ENCODE assay signal across 9 mouse cellular contexts in genomic region chrX:136238118-136238517, GRCm38 (mm10). TPM values are rescaled to one million over a fixed set of nuclear protein-coding genes. Genes with fewer than 3 reads are reported as not detected.
DNase-seq lines count a peak whose midpoint lies in the region; ATAC-seq lines count a peak whose summit lies in the region.
"Had no signal": no experiment of that assay in that cellular context is flagged by ENCODE, and none has a peak within 500 bp of the region (broad histone marks: within the 10 kb centered on the region; RNA-seq: fewer than 3 reads in every experiment).

No protein-coding gene starts in this region.

- H3K27me3 ChIP-seq in heart, embryonic 10.5 days (ENCODE audit: insufficient read depth, poor library complexity, severe bottlenecking) = no peaks in the 10 kb centered on the region
- no peaks in the 10 kb centered on the region for H3K27me3 ChIP-seq in neural tube, embryonic 15.5 days (replicated peaks)
- no peaks in the 10 kb centered on the region for H3K27me3 ChIP-seq in hindbrain, embryonic 16.5 days (replicated peaks; ENCODE audit: control insufficient read depth, insufficient read depth, low read length)

- no peaks in the 10 kb centered on the region for H3K4me1 ChIP-seq in heart, embryonic 10.5 days
- H3K4me1 ChIP-seq in neural tube, embryonic 15.5 days = no peaks in the 10 kb centered on the region
- no peaks in the 10 kb centered on the region for H3K4me1 ChIP-seq in hindbrain, embryonic 16.5 days (ENCODE audit: control insufficient read depth, insufficient read depth, low read depth, low read length)

- ATAC-seq in neural tube, embryonic 15.5 days (ENCODE audit: low FRiP score) = no peak
- ATAC-seq in hindbrain, embryonic 16.5 days = no peak

- WGBS in heart, embryonic 10.5 days = 53% methylated on average over 3 of the region's 3 CpGs
- 48% methylated on average over 3 of the region's 3 CpGs for whole genome bisulfite sequencing in neural tube, embryonic 15.5 days
- WGBS in hindbrain, embryonic 16.5 days = 41% methylated on average over 3 of the region's 3 CpGs

- no peak overlapping the region for H3K27ac ChIP-seq in heart, embryonic 10.5 days
- no peak overlapping the region for H3K27ac ChIP-seq in neural tube, embryonic 15.5 days (replicated peaks)
- H3K27ac ChIP-seq in hindbrain, embryonic 16.5 days (ENCODE audit: low read depth, low read length) = no peak overlapping the region

- no peak overlapping the region for H3K4me3 ChIP-seq in heart, embryonic 10.5 days
- no peak overlapping the region for H3K4me3 ChIP-seq in neural tube, embryonic 15.5 days (replicated peaks)
- H3K4me3 ChIP-seq in hindbrain, embryonic 16.5 days (ENCODE audit: low read length) = no peak overlapping the region

- no peaks in the 10 kb centered on the region for H3K36me3 ChIP-seq in heart, embryonic 10.5 days
- H3K36me3 ChIP-seq in neural tube, embryonic 15.5 days = no peaks in the 10 kb centered on the region
- no peaks in the 10 kb centered on the region for H3K36me3 ChIP-seq in hindbrain, embryonic 16.5 days (ENCODE audit: control insufficient read depth, insufficient read depth, low read length)

- no peak overlapping the region for H3K4me2 ChIP-seq in neural tube, embryonic 15.5 days
- no peak overlapping the region for H3K4me2 ChIP-seq in hindbrain, embryonic 16.5 days (ENCODE audit: low read length)

- H3K9me3 ChIP-seq in heart, embryonic 10.5 days = no peaks in the 10 kb centered on the region
- H3K9me3 ChIP-seq in neural tube, embryonic 15.5 days (replicated peaks) = no peaks in the 10 kb centered on the region
- no peaks in the 10 kb centered on the region for H3K9me3 ChIP-seq in hindbrain, embryonic 16.5 days (ENCODE audit: control insufficient read depth, low read length)

- peak; percentile 13 to 67 for DNase-seq in heart, adult 18-20 months
- no peak for DNase-seq in heart, embryonic 10.5 days (ENCODE audit: low spot score)
- DNase-seq in neural tube, embryonic 10.5 days (ENCODE audit: extremely low spot score, low spot score) = peak; percentile 13
- DNase-seq in R1 (ENCODE audit: low read depth, low spot score) = peak; percentile 27
- DNase-seq in induced T-regulatory cell, adult 2 months (ENCODE audit: low read depth) = peak; percentile 62
- DNase-seq in right cerebral cortex, postnatal 10 days (ENCODE audit: low spot score in 2 of 2) = peak; percentile 27 to 52

- no peak overlapping the region for H3K9ac ChIP-seq in neural tube, embryonic 15.5 days (replicated peaks)
- no peak overlapping the region for H3K9ac ChIP-seq in hindbrain, embryonic 16.5 days (ENCODE audit: low read depth, low read length)

RNA-seq across cellular contexts. Expression of gene Tceal9, which starts 6.8 kb away (rescaled TPM):
- total RNA-seq in heart, adult 18-20 months (2021) = 10 to 100 TPM; 24.0 to 26.9 TPM
- polyA plus RNA-seq in heart, embryonic 10.5 days (2016; fragmentation: Nextera tagmentation; extraction: Ambion mirVana) = 514 and 610 TPM in 2 replicates
- 252 and 274 TPM in 2 replicates for polyA plus RNA-seq in neural tube, embryonic 15.5 days (2015; fragmentation: Nextera tagmentation; extraction: Ambion mirVana)
- polyA plus RNA-seq in hindbrain, embryonic 16.5 days (2015; fragmentation: Nextera tagmentation; extraction: Ambion mirVana) = 226 and 232 TPM in 2 replicates

RNA-seq across cellular contexts. Expression of gene Bex1, which starts 22.8 kb away (rescaled TPM):
- 1 to 10 TPM; 3.0 to 4.7 TPM for total RNA-seq in heart, adult 18-20 months (2021)
- polyA plus RNA-seq in heart, embryonic 10.5 days (2016; fragmentation: Nextera tagmentation; extraction: Ambion mirVana) = 197 and 260 TPM in 2 replicates
- 267 and 283 TPM in 2 replicates for polyA plus RNA-seq in neural tube, embryonic 15.5 days (2015; fragmentation: Nextera tagmentation; extraction: Ambion mirVana)
- 273 and 301 TPM in 2 replicates for polyA plus RNA-seq in hindbrain, embryonic 16.5 days (2015; fragmentation: Nextera tagmentation; extraction: Ambion mirVana)

RNA-seq across cellular contexts. Expression of gene Tceal7, which starts 23.5 kb away (rescaled TPM):
- total RNA-seq in heart, adult 18-20 months (2021) = 1 to 10 TPM in 1 of 2 experiments, under 1 TPM in 1; 0.82 to 1.3 TPM
- polyA plus RNA-seq in heart, embryonic 10.5 days (2016; fragmentation: Nextera tagmentation; extraction: Ambion mirVana) = 2.5 and 3.5 TPM in 2 replicates
- polyA plus RNA-seq in neural tube, embryonic 15.5 days (2015; fragmentation: Nextera tagmentation; extraction: Ambion mirVana) = 11.2 and 20.3 TPM in 2 replicates
- 2.9 and 14.2 TPM in 2 replicates for polyA plus RNA-seq in hindbrain, embryonic 16.5 days (2015; fragmentation: Nextera tagmentation; extraction: Ambion mirVana)
- total RNA-seq: hematopoietic stem cell, adult 5-6 weeks had no signal

RNA-seq across cellular contexts. Expression of gene Bex3, which starts 31.9 kb away (rescaled TPM):
- 10 to 100 TPM in 1 of 2 experiments, 1 to 10 TPM in 1; 6.0 to 10.9 TPM for total RNA-seq in heart, adult 18-20 months (2021)
- polyA plus RNA-seq in heart, embryonic 10.5 days (2016; fragmentation: Nextera tagmentation; extraction: Ambion mirVana) = 809 and 1,033 TPM in 2 replicates
- polyA plus RNA-seq in neural tube, embryonic 15.5 days (2015; fragmentation: Nextera tagmentation; extraction: Ambion mirVana) = 733 and 798 TPM in 2 replicates
- 710 and 810 TPM in 2 replicates for polyA plus RNA-seq in hindbrain, embryonic 16.5 days (2015; fragmentation: Nextera tagmentation; extraction: Ambion mirVana)

RNA-seq across cellular contexts. Expression of gene Tceal5, which starts 34.4 kb away (rescaled TPM):
- under 1 TPM in 1 of 2 experiments, not detected in 1; 0.67 TPM for total RNA-seq in heart, adult 18-20 months (2021)
- 9.6 and 11.1 TPM in 2 replicates for polyA plus RNA-seq in heart, embryonic 10.5 days (2016; fragmentation: Nextera tagmentation; extraction: Ambion mirVana)
- polyA plus RNA-seq in neural tube, embryonic 15.5 days (2015; fragmentation: Nextera tagmentation; extraction: Ambion mirVana) = 37.1 and 41.2 TPM in 2 replicates
- polyA plus RNA-seq in hindbrain, embryonic 16.5 days (2015; fragmentation: Nextera tagmentation; extraction: Ambion mirVana) = 37.8 and 39.5 TPM in 2 replicates
